Mouse (Mus musculus): ENCODE data around the gene D6Wsu163e. TPM values are rescaled to one million over a fixed set of nuclear protein-coding genes. Genes with fewer than 3 reads are reported as not detected.

D6Wsu163e gene
- polyA plus RNA-seq, 1 experiment from 2014 or later = 32.2 TPM

- ATAC-seq (ENCODE audit: low FRiP score) = no peak
- Histone ChIP-seq H3K4me2 (no peak within 1 kb of the TSS), H3K9ac (no peak within 1 kb of the TSS), H3K27me3 (peaks cover 8% of the 10 kb centered on the region), H3K36me3 (no peaks in the 10 kb centered on the region), H3K4me3 (no peak within 1 kb of the TSS), H3K27ac (no peak within 1 kb of the TSS), H3K9me3 (no peaks in the 10 kb centered on the region), H3K4me1 (replicated peaks) (peaks cover 10% of the 10 kb centered on the region)
- 84% methylated on average over 26 of the region's 26 CpGs for WGBS
Measured at GRCm38 (mm10) chr6:127014906-127015770, 75.4 kb downstream of the D6Wsu163e start, which contains the start of gene Fgf6. Fgf6 (plus strand) TSS chr6:127015586.

- Histone ChIP-seq H3K27ac (no peak overlapping the region), H3K27me3 (peaks cover 19% of the 10 kb centered on the region), H3K9ac (no peak overlapping the region), H3K4me2 (no peak overlapping the region), H3K9me3 (no peaks in the 10 kb centered on the region), H3K36me3 (no peaks in the 10 kb centered on the region), H3K4me3 (no peak overlapping the region), H3K4me1 (replicated peaks) (peaks cover 12% of the 10 kb centered on the region)
- WGBS = 3% methylated on average over 6 of the region's 6 CpGs
- ATAC-seq (ENCODE audit: low FRiP score) = no peak
Measured at GRCm38 (mm10) chr6:127019254-127019653, 79.5 kb downstream of the D6Wsu163e start.

- WGBS = 14% methylated on average over 13 of the region's 13 CpGs
- no peaks in the 10 kb centered on the region for H3K9me3 ChIP-seq
- no peak overlapping the region for H3K9ac ChIP-seq
- peaks cover 19% of the 10 kb centered on the region for H3K27me3 ChIP-seq
- H3K4me2 ChIP-seq = no peak overlapping the region
- 0 out of 2 replicates have a peak, but pooled peaks have one; percentile 36 for ATAC-seq (ENCODE audit: low FRiP score)
- H3K27ac ChIP-seq = no peak overlapping the region
- peaks cover 12% of the 10 kb centered on the region for H3K4me1 ChIP-seq (replicated peaks)
- H3K36me3 ChIP-seq = no peaks in the 10 kb centered on the region
- no peak overlapping the region for H3K4me3 ChIP-seq
Measured at GRCm38 (mm10) chr6:127020431-127020830, 80.7 kb downstream of the D6Wsu163e start.

GRCm38 (mm10) chr6:127024836-127025235 is 85.1 kb downstream of the D6Wsu163e start:
- Histone ChIP-seq H3K27ac (no peak overlapping the region), H3K36me3 (no peaks in the 10 kb centered on the region), H3K4me3 (no peak overlapping the region), H3K4me1 (replicated peaks) (peaks cover 4% of the 10 kb centered on the region; the same call in 1 of the 2 replicates), H3K4me2 (no peak overlapping the region), H3K9me3 (no peaks in the 10 kb centered on the region), H3K27me3 (peaks cover 11% of the 10 kb centered on the region), H3K9ac (no peak overlapping the region)
- 79% methylated on average over 7 of the region's 7 CpGs for WGBS
- ATAC-seq (ENCODE audit: low FRiP score) = no peak

Other genes with a start within 250 kb of the D6Wsu163e start
- gene Kcna6, start 199.3 kb upstream of the D6Wsu163e start, polyA plus RNA-seq (2015; fragmentation: Nextera tagmentation; extraction: Ambion mirVana) = 9.7 and 10.2 TPM in 2 replicates
- gene Ndufa9, start 90.8 kb upstream of the D6Wsu163e start, polyA plus RNA-seq (2015; fragmentation: Nextera tagmentation; extraction: Ambion mirVana) = 192 and 198 TPM in 2 replicates
- 0.09 and 0.17 TPM in 2 replicates for gene Akap3, start 86.9 kb upstream of the D6Wsu163e start, polyA plus RNA-seq (2015; fragmentation: Nextera tagmentation; extraction: Ambion mirVana)
- gene Dyrk4, start 18.1 kb upstream of the D6Wsu163e start, polyA plus RNA-seq (2015; fragmentation: Nextera tagmentation; extraction: Ambion mirVana) = 0.08 and 0.09 TPM in 2 replicates
- 17.2 and 18.4 TPM in 2 replicates for gene Rad51ap1, start 375 bp upstream of the D6Wsu163e start, polyA plus RNA-seq (2015; fragmentation: Nextera tagmentation; extraction: Ambion mirVana)
- 0.04 and 0.08 TPM in 2 replicates for gene Fgf6, start 75.6 kb downstream of the D6Wsu163e start, polyA plus RNA-seq (2015; fragmentation: Nextera tagmentation; extraction: Ambion mirVana)
- gene Fgf23, start 132.9 kb downstream of the D6Wsu163e start, polyA plus RNA-seq (2015; fragmentation: Nextera tagmentation; extraction: Ambion mirVana) = not detected in 2 replicates
- gene Tigar, start 169.6 kb downstream of the D6Wsu163e start, polyA plus RNA-seq (2015; fragmentation: Nextera tagmentation; extraction: Ambion mirVana) = 7.2 and 8.6 TPM in 2 replicates
- gene Ccnd2, start 212.2 kb downstream of the D6Wsu163e start, polyA plus RNA-seq (2015; fragmentation: Nextera tagmentation; extraction: Ambion mirVana) = 270 and 302 TPM in 2 replicates